ENCODE assay signal across 20 mouse cellular contexts in genomic region chr9:122314942-122315341, GRCm38 (mm10).
"Had no signal": no experiment of that assay in that cellular context is flagged by ENCODE, and none has a peak within 500 bp of the region (broad histone marks: within the 10 kb centered on the region; RNA-seq: fewer than 3 reads in every experiment).

No protein-coding gene starts in this region.

- H3K9me3 ChIP-seq: lung, embryonic 15.5 days; midbrain, embryonic 10.5 days; midbrain, embryonic 12.5 days; neural tube, embryonic 13.5 days; neural tube, embryonic 15.5 days had no signal

- DNase-seq: liver, postnatal 0 days; lung, adult 2 months; lung, postnatal 14 days; lung, postnatal 36 days; midbrain, embryonic 14.5 days; right cerebral cortex, adult 18-20 months; right cerebral cortex, postnatal 25 days; right cerebral cortex, postnatal 4 days; spleen, adult 18-20 months; thymus, adult 18-20 months; thymus, postnatal 14 days; thymus, postnatal 36 days had no signal

- ATAC-seq: liver, postnatal 0 days; lung, postnatal 0 days; midbrain, embryonic 16.5 days had no signal

- H3K27ac ChIP-seq: lung, embryonic 15.5 days; macrophage; midbrain, embryonic 10.5 days; midbrain, embryonic 12.5 days; neural tube, embryonic 13.5 days; neural tube, embryonic 15.5 days had no signal

- H3K4me3 ChIP-seq: lung, embryonic 15.5 days; midbrain, embryonic 10.5 days; midbrain, embryonic 12.5 days; neural tube, embryonic 13.5 days; neural tube, embryonic 15.5 days had no signal

- H3K36me3 ChIP-seq: lung, embryonic 15.5 days; midbrain, embryonic 10.5 days; midbrain, embryonic 12.5 days; neural tube, embryonic 13.5 days; neural tube, embryonic 15.5 days had no signal

- H3K9ac ChIP-seq: liver, postnatal 0 days; lung, embryonic 15.5 days; midbrain, embryonic 12.5 days; neural tube, embryonic 13.5 days; neural tube, embryonic 15.5 days had no signal
